Mouse (Mus musculus): ENCODE results near the gene F13b. TPM values are rescaled to one million over a fixed set of nuclear protein-coding genes. Genes with fewer than 3 reads are reported as not detected.
A peak's percentile ranks its signal among the peaks of the same experiment; 100 is the strongest.

Gene F13b
- not detected in 2 replicates for polyA plus RNA-seq (2015; fragmentation: Nextera tagmentation; extraction: Ambion mirVana)

- Histone ChIP-seq H3K4me1 (replicated peaks) (no peaks in the 10 kb centered on the region), H3K36me3 (no peaks in the 10 kb centered on the region), H3K4me3 (no peak within 1 kb of the TSS), H3K27ac (no peak within 1 kb of the TSS), H3K9ac (no peak within 1 kb of the TSS), H3K4me2 (no peak within 1 kb of the TSS), H3K9me3 (no peaks in the 10 kb centered on the region), H3K27me3 (no peaks in the 10 kb centered on the region)
- ATAC-seq (ENCODE audit: low FRiP score) = no peak
- WGBS = 93% methylated on average over 3 of the region's 3 CpGs
Observed at GRCm38 (mm10) chr1:139501258-139501752, at the start of gene F13b. Gene F13b, plus strand, starts transcription at chr1:139501702.

GRCm38 (mm10) chr1:139454340-139455225 lies 46.9 kb upstream of the F13b start, which contains the start of gene Aspm:
Gene Aspm, plus strand, starts transcription at chr1:139454772.
- no peak within 1 kb of the TSS for H3K27ac ChIP-seq
- peak within 1 kb of the TSS; percentile 71 for H3K9ac ChIP-seq
- no peaks in the 10 kb centered on the region for H3K9me3 ChIP-seq
- no peaks in the 10 kb centered on the region for H3K27me3 ChIP-seq
- peak within 1 kb of the TSS; percentile 98 for H3K4me2 ChIP-seq
- peak within 1 kb of the TSS; percentile 71 for H3K4me3 ChIP-seq
- under 1% methylated on average over 65 of the region's 65 CpGs for whole genome bisulfite sequencing
- peak; percentile 99 for ATAC-seq (ENCODE audit: low FRiP score)
- H3K4me1 ChIP-seq (replicated peaks) = peaks cover 16% of the 10 kb centered on the region
- no peaks in the 10 kb centered on the region for H3K36me3 ChIP-seq

- Histone ChIP-seq H3K4me2 (peak overlapping the region; percentile 98), H3K9me3 (no peaks in the 10 kb centered on the region), H3K9ac (peak overlapping the region; percentile 71), H3K4me1 (replicated peaks) (peaks cover 16% of the 10 kb centered on the region), H3K36me3 (no peaks in the 10 kb centered on the region), H3K4me3 (peak overlapping the region; percentile 71), H3K27me3 (no peaks in the 10 kb centered on the region), H3K27ac (no peak overlapping the region)
- ATAC-seq (ENCODE audit: low FRiP score) = peak; percentile 43; the same call in 1 of the 2 replicates
- 2% methylated on average over 17 of the region's 17 CpGs for WGBS
Observed at GRCm38 (mm10) chr1:139455226-139455869, 46.2 kb upstream of the F13b start.

DNA sequence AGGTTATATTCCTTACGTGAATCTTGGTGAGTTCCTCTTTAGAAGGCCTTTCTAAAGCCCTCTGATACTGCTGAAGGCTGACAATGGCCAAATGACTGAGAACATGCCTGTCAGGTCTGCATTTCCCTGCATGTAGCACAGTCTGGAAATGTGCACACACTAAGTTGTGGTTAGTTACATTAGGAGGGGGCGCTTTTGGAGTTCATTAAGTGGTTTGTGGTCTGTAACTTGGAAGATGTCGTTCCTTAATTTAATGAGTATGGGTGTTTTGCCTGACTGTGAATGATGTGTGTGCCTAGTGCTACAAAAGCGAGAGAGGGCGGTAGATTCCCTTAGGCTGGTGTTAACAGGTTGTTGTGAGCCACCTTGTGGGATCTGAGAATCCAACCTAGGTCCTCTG lies 40.7 kb upstream of the F13b start:
- Histone ChIP-seq H3K27me3 (no peaks in the 10 kb centered on the region), H3K4me3 (no peak overlapping the region), H3K36me3 (0 out of 2 replicates have a peak, but pooled peaks cover 3% of the 10 kb centered on the region), H3K4me2 (no peak overlapping the region), H3K9me3 (no peaks in the 10 kb centered on the region), H3K9ac (no peak overlapping the region), H3K4me1 (replicated peaks) (0 out of 2 replicates have a peak, but pooled peaks cover 4% of the 10 kb centered on the region), H3K27ac (no peak overlapping the region)
- no peak for ATAC-seq (ENCODE audit: low FRiP score)
- WGBS = 74% methylated on average over 5 of the region's 5 CpGs

DNA sequence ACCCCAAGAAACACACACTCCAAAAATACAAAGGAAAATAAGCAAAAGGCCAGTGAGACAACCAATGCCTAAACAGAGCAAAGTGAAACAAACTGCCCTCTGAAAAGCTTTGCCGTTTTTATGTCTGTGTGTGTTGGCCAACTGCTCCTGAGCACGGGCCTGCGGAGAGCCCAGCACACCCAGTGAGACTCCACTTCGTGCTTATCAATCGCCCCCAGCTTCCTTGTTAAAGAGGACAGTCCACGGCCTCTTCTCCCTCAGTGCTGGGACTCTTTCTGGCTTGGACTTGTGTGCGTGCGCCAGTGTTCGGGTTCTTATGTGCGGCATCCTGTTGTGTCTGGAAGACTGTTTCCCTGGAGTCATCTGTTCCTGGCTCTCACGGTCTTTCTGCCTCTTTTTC lies 35.6 kb upstream of the F13b start:
- no peak overlapping the region for H3K4me3 ChIP-seq
- H3K27ac ChIP-seq = no peak overlapping the region
- no peak overlapping the region for H3K9ac ChIP-seq
- no peak overlapping the region for H3K4me2 ChIP-seq
- no peak for ATAC-seq (ENCODE audit: low FRiP score)
- H3K27me3 ChIP-seq = no peaks in the 10 kb centered on the region
- WGBS = 87% methylated on average over 11 of the region's 11 CpGs
- no peaks in the 10 kb centered on the region for H3K9me3 ChIP-seq
- H3K4me1 ChIP-seq (replicated peaks) = no peaks in the 10 kb centered on the region
- 0 out of 2 replicates have a peak, but pooled peaks cover 3% of the 10 kb centered on the region for H3K36me3 ChIP-seq

DNA sequence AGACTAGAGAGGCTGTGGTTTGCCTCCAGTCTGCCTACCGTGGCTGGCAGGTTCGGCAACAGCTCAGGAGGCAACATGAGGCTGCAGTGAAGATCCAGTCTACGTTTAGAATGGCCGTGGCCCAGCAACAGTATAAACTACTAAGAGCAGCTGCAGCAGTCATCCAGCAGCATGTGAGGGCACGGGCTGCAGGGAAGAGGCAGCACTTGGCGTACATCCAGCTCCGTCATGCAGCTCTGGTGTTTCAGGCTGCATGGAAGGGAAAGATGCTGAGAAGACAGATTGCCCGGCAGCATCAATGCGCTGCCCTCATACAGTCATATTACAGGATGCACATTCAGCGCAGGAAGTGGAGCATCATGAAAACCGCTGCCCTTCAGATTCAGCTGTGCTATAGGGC lies 22.6 kb upstream of the F13b start:
- H3K27ac ChIP-seq = no peak overlapping the region
- 91% methylated on average over 11 of the region's 11 CpGs for WGBS

GRCm38 (mm10) chr1:139480246-139480645 lies 21.3 kb upstream of the F13b start:
- Histone ChIP-seq H3K9me3 (no peaks in the 10 kb centered on the region), H3K4me1 (replicated peaks) (no peaks in the 10 kb centered on the region), H3K27ac (no peak overlapping the region), H3K4me2 (no peak overlapping the region), H3K4me3 (no peak overlapping the region), H3K27me3 (no peaks in the 10 kb centered on the region), H3K36me3 (peaks cover 22% of the 10 kb centered on the region; the same call in 1 of the 2 replicates), H3K9ac (no peak overlapping the region)
- no peak for ATAC-seq (ENCODE audit: low FRiP score)
- WGBS = 91% methylated on average over 8 of the region's 8 CpGs

More for the DNA sequence above, 22.6 kb upstream of the F13b start:
- no peak overlapping the region for H3K4me3 ChIP-seq
- no peak overlapping the region for H3K9ac ChIP-seq
- H3K4me2 ChIP-seq = no peak overlapping the region
- H3K36me3 ChIP-seq = peaks cover 30% of the 10 kb centered on the region
- H3K27me3 ChIP-seq = no peaks in the 10 kb centered on the region
- ATAC-seq (ENCODE audit: low FRiP score) = no peak
- H3K4me1 ChIP-seq (replicated peaks) = no peaks in the 10 kb centered on the region
- no peaks in the 10 kb centered on the region for H3K9me3 ChIP-seq

GRCm38 (mm10) chr1:139481146-139481545 lies 20.4 kb upstream of the F13b start:
- Histone ChIP-seq H3K27me3 (no peaks in the 10 kb centered on the region), H3K36me3 (peaks cover 20% of the 10 kb centered on the region; the same call in 1 of the 2 replicates), H3K9me3 (no peaks in the 10 kb centered on the region), H3K4me1 (replicated peaks) (no peaks in the 10 kb centered on the region), H3K4me3 (no peak overlapping the region), H3K27ac (no peak overlapping the region), H3K4me2 (no peak overlapping the region), H3K9ac (no peak overlapping the region)
- 89% methylated on average over 4 of the region's 4 CpGs for WGBS
- no peak for ATAC-seq (ENCODE audit: low FRiP score)

GRCm38 (mm10) chr1:139494630-139495029 lies 6.9 kb upstream of the F13b start:
- Histone ChIP-seq H3K4me3 (no peak overlapping the region), H3K9me3 (no peaks in the 10 kb centered on the region), H3K4me2 (no peak overlapping the region), H3K9ac (no peak overlapping the region), H3K36me3 (peaks cover 20% of the 10 kb centered on the region), H3K4me1 (replicated peaks) (no peaks in the 10 kb centered on the region), H3K27ac (no peak overlapping the region), H3K27me3 (no peaks in the 10 kb centered on the region)
- WGBS = 66% methylated on average over 3 of the region's 3 CpGs
- ATAC-seq (ENCODE audit: low FRiP score) = no peak

GRCm38 (mm10) chr1:139495408-139495807 lies 6.1 kb upstream of the F13b start:
- ATAC-seq (ENCODE audit: low FRiP score) = no peak
- Histone ChIP-seq H3K9me3 (no peaks in the 10 kb centered on the region), H3K4me1 (replicated peaks) (no peaks in the 10 kb centered on the region)

DNA sequence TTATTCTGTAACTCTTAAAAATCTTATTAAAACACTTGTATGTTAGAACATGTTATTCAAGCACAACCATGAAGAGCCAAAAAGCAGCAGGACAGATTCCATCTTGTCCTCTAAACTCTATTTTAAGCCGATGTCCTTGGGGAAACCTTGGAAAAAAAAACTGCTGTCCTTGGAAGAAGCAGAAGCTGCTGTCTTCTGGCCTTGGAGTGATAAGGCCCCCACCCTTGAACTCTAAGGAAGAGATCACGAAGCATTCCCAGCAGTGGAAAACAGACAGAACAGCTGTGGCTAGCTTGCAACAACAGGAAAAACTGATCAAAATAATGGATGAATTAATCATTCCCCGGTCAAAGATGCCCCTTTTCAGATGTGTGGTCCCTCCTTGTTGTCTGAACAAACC lies 5.3 kb upstream of the F13b start:
- no peaks in the 10 kb centered on the region for H3K4me1 ChIP-seq (replicated peaks)
- no peak overlapping the region for H3K27ac ChIP-seq
- H3K4me3 ChIP-seq = no peak overlapping the region
- no peaks in the 10 kb centered on the region for H3K9me3 ChIP-seq
- peaks cover 11% of the 10 kb centered on the region; the same call in 1 of the 2 replicates for H3K36me3 ChIP-seq
- WGBS = 90% methylated on average over 3 of the region's 3 CpGs
- no peak overlapping the region for H3K4me2 ChIP-seq
- no peak overlapping the region for H3K9ac ChIP-seq
- no peaks in the 10 kb centered on the region for H3K27me3 ChIP-seq
- no peak for ATAC-seq (ENCODE audit: low FRiP score)

More at GRCm38 (mm10) chr1:139495408-139495807, 6.1 kb upstream of the F13b start:
- Histone ChIP-seq H3K9ac (no peak overlapping the region), H3K4me2 (no peak overlapping the region), H3K27ac (no peak overlapping the region), H3K36me3 (peaks cover 13% of the 10 kb centered on the region; the same call in 1 of the 2 replicates), H3K4me3 (no peak overlapping the region), H3K27me3 (no peaks in the 10 kb centered on the region)
- WGBS = 95% methylated on average over 2 of the region's 2 CpGs

DNA sequence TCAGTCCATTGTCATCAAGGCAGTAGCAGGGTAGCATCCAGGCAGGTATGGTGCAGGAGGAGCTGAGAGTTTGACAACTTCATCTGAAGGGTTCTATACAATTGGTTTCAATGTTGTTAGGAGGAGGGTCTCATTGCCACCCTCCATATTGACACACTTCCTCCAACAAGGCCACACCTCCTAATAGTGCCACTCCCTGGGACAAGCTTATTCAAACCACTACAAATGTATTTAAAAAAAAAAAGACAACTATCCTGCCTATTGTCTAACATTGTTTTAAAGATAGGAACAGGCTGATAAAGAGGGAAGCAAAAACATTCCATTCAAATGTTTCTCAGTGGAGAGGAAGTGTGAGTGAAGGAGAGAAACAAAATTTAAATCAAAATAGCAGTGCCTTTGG lies 1.8 kb upstream of the F13b start:
- no peaks in the 10 kb centered on the region for H3K4me1 ChIP-seq (replicated peaks)
- H3K27me3 ChIP-seq = no peaks in the 10 kb centered on the region
- H3K4me3 ChIP-seq = no peak overlapping the region
- no peak for ATAC-seq (ENCODE audit: low FRiP score)
- no peak overlapping the region for H3K27ac ChIP-seq
- no peak overlapping the region for H3K9ac ChIP-seq
- no peaks in the 10 kb centered on the region for H3K36me3 ChIP-seq
- no peaks in the 10 kb centered on the region for H3K9me3 ChIP-seq
- no peak overlapping the region for H3K4me2 ChIP-seq
